Mouse (Mus musculus) MEL (cell line): ENCODE data around the gene Csnk1g1.

ENCODE experiments used
- BHLHE40 ChIP-seq: IDR thresholded peaks from 2 replicates; pipeline ENCODE4 v1.6.1; 2012; ENCODE audit warnings: low read depth, mild to moderate bottlenecking, inconsistent platforms, low read length, improper control_type of control experiment, borderline replicate concordance
- CTCF ChIP-seq, 3 experiments: IDR thresholded peaks in 2 of 3; conservative IDR thresholded peaks in 1 of 3; 2 replicates each; pipeline ENCODE4 v1.5.1; 2011 to 2012; ENCODE audit warnings: low read length in 3 of 3, low read depth in 2 of 3, mild to moderate bottlenecking in 2 of 3, improper control_type of control experiment in 1 of 3, inconsistent platforms in 1 of 3, mixed read lengths in 1 of 3, moderate library complexity in 1 of 3; ENCODE audit not compliant: control insufficient read depth in 1 of 3, insufficient read depth in 1 of 3, poor library complexity in 1 of 3, severe bottlenecking in 1 of 3
- E2F4 ChIP-seq: IDR thresholded peaks from 2 replicates; pipeline ENCODE4 v1.6.1; 2011; ENCODE audit warnings: low read depth, low read length, improper control_type of control experiment, borderline replicate concordance
- GATA1 ChIP-seq: IDR thresholded peaks from 2 replicates; pipeline ENCODE4 v1.6.1; 2011; ENCODE audit warnings: low read depth, low read length, improper control_type of control experiment
- HCFC1 ChIP-seq: IDR thresholded peaks from 2 replicates; pipeline ENCODE4 v1.6.1; 2012; ENCODE audit warnings: low read depth, mild to moderate bottlenecking, inconsistent platforms, low read length, improper control_type of control experiment, moderate library complexity
- MAFK ChIP-seq: IDR thresholded peaks from 2 replicates; pipeline ENCODE4 v1.6.1; 2011; ENCODE audit warnings: low read depth, mild to moderate bottlenecking, low read length, improper control_type of control experiment, borderline replicate concordance
- MEF2A ChIP-seq: IDR thresholded peaks from 2 replicates; pipeline ENCODE4 v1.6.1; 2014; ENCODE audit warnings: low read depth, mild to moderate bottlenecking, inconsistent platforms, low read length, improper control_type of control experiment; ENCODE audit not compliant: poor library complexity, insufficient replicate concordance, severe bottlenecking; ENCODE audit errors: extremely low read depth
- MXI1 ChIP-seq: IDR thresholded peaks from 2 replicates; pipeline ENCODE4 v1.6.1; 2011; ENCODE audit warnings: mild to moderate bottlenecking, low read depth, low read length, improper control_type of control experiment
- POLR2A ChIP-seq, 2 experiments: IDR thresholded peaks; 2 replicates each; pipeline ENCODE4 v1.6.1; 2011 to 2012; ENCODE audit warnings: low read length in 2 of 2, mild to moderate bottlenecking in 2 of 2, control low read depth in 1 of 2, improper control_type of control experiment in 1 of 2, low read depth in 1 of 2, moderate library complexity in 1 of 2; ENCODE audit not compliant: control insufficient read depth in 1 of 2, insufficient read depth in 1 of 2, poor library complexity in 1 of 2
- POLR2AphosphoS2 ChIP-seq: IDR thresholded peaks from 2 replicates; pipeline ENCODE4 v1.6.1; 2011; ENCODE audit warnings: low read length, improper control_type of control experiment
- RAD21 ChIP-seq: IDR thresholded peaks from 2 replicates; pipeline ENCODE4 v1.6.1; 2011; ENCODE audit warnings: mild to moderate bottlenecking, low read depth, low read length, improper control_type of control experiment
- TBP ChIP-seq: IDR thresholded peaks from 2 replicates; pipeline ENCODE4 v1.8.0; 2011; ENCODE audit warnings: low read depth, low read length, improper control_type of control experiment
- USF1 ChIP-seq: IDR thresholded peaks from 2 replicates; pipeline ENCODE4 v1.6.1; 2014; ENCODE audit warnings: low read depth, mild to moderate bottlenecking, inconsistent platforms, low read length, improper control_type of control experiment, moderate library complexity
- ZKSCAN1 ChIP-seq: IDR thresholded peaks from 2 replicates; pipeline ENCODE4 v1.6.1; 2012; ENCODE audit warnings: low read depth, mild to moderate bottlenecking, inconsistent platforms, low read length, improper control_type of control experiment, moderate library complexity

DNA sequence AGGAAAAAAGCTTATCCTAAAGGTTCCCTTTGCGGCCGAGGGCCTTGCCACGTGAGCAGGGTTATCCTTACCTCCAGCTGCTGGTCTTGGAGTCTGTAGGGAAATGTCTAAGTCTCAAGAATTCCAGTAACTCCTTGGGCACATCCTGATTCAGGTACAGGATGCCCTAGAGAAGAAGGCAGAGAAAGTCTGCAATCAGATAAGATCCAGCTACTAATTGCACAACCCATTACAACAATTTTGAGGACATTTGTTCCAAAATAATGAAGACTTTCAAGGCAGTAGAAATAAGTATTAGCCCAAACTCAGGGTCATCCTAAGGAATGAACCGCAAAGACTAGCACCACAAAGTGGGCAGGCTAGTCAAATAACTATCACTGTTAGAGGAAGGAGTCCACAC, 159.3 kb downstream of the Csnk1g1 start:
- TF ChIP-seq CTCF (IDR thresholded peaks at IDR 0.05 in 2 of 3, conservative IDR thresholded peaks at IDR 0.05 in 1 of 3; ENCODE audit: control insufficient read depth in 1 of 3, insufficient read depth in 1 of 3, low read depth in 2 of 3, low read length in 3 of 3, poor library complexity in 1 of 3, severe bottlenecking in 1 of 3), result no peak
- TF ChIP-seq POLR2A (IDR thresholded peaks at IDR 0.05; ENCODE audit: control insufficient read depth in 1 of 2, insufficient read depth in 1 of 2, low read depth in 1 of 2, low read length in 2 of 2, poor library complexity in 1 of 2), result no peak
- no peak for TF ChIP-seq POLR2AphosphoS2
- peak; percentile 40; the same call in 1 of the 2 replicates for TF ChIP-seq GATA1
- TF ChIP-seq HCFC1, result no peak
- TF ChIP-seq MXI1, result no peak
- TF ChIP-seq USF1, result no peak
- TF ChIP-seq E2F4, result no peak
- TF ChIP-seq MEF2A, result no peak
- no peak for TF ChIP-seq TBP
- no peak for TF ChIP-seq BHLHE40
- TF ChIP-seq ZKSCAN1, result no peak
- no peak for TF ChIP-seq MAFK
- TF ChIP-seq RAD21, result no peak
